Mouse (Mus musculus) 416B (cell line): ENCODE results near the gene Nup107.
"Not testable (repeated sequence)": the region's sequence is repeated elsewhere in the genome, so short reads cannot be mapped to it uniquely, and the experiment has no call there.

Experiments
- DNase-seq: peaks from one replicate; pipeline ENCODE4 v3.0.0; 2011; ENCODE audit warnings: low read depth

Nup107 gene

DNA sequence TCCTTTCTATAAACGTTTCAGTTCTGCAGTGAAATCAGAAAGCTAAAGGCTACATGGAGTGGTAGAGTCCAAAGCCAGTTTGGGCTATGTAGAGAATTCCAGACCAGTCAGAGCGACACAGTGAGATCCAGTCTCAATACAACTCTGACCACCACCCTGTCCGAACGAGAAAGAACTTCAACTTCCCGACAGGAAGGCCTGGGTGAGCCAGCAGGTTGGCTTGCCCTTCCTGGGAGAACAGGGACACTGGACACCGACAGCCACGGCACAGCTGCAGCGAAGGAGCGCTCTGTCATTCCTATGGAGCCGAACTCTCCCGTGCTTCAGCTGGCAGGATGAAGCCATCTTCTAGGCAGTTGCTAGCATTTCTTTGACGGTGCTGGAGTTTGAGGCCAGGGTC is 57.1 kb downstream of the Nup107 start:
- DNase-seq, result not testable (repeated sequence)

DNA sequence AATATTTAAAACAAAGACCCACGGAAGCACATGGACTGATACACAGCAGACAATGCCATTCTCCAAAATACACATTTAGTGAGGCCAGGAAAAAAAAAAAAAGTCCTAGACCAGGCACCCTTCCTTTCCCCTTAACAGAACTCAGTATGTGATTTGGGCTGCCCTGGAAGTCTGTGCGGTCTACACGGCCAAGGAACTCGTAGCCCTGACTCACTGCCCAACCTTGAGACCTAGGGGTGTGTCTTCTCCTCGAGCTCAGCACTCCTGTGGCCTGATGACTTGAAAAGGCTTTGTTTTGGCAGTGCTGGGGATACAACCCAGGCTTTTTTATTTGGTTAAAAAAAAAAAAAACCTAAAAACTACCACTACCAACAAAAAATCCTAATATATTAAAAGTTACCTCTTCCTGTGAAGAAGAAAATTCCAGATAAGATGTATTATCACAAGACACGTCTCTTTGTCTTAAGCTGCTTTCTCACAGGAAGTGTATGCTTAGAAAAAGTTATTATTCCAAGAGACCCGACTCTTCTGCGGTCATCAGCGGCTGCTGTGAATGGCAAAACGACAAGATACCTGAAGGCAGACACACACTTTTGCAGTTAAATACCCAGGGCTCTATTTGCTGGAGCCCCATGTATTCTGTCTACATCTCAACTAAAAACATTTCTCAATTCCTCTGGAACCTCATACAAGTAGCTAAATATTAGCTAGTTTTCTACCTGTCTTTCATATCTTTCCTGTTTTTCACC is 58.2 kb downstream of the Nup107 start:
- not testable (repeated sequence) for DNase-seq

DNA sequence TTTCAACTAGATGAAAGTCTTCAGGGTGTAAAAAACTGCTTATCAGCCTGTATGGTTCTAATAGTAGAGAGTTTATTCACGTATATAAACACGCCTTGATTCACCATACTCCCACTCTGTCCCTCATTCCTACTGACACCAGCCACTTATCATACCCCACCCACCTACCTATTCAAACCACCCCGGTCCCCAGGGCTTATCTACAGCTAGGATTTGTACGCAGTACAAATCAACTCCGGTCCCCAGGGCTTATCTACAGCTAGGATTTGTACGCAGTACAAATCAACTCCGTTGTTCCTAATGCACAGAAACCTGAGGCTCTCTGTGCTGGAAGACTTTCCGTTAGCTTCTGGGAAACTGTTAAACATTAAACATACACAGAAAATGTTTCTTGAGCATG is 58.9 kb downstream of the Nup107 start:
- not testable (repeated sequence) for DNase-seq

DNA sequence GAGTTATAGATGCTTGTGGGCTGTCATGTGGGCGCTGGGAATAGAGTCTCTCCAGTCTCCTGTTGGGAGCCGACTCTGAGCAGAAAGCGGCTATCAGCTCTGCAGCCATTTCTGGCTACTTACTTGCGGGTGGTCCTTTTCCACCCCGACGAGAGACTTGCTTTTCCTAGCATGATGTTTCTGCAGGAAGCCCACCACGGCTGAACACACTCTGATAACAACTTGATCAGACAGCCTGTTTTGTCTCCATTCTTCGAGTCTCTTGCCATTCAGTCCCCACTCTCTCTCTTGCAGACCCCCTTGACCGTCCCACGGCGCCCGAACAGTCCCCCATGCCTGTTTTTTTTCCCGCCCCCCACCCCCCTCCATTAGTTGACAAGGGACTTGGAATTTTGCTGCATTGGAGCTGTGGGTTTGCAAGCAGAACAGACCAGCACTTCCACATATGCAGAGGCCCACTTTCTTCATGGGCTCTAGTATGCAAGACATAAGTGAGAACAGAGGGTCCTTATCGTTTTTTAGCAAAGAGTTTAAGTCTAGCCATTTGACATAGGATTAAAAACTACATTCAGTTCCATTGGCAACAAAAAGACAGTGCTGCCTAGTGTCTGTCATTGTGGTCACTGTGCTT is 59.4 kb downstream of the Nup107 start:
- no peak for DNase-seq

DNA sequence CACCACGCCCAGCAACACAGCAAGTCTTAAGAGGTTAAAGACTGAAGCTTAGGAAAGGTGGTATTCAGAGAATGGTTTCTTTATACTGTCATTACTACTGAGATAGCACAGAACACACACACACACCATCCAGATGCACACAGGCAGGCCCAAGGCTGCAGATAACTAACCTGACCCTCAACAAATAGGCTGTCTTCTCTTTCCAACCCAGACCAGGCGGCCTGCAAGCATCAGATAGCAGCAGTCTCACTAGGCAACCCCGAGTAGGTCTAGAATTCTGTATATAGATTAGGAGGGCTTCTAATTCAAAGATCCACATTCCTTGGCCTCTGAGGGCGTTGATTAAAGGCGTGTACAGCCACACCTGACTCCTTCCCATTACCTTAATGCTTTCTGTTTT is 60.3 kb downstream of the Nup107 start:
- DNase-seq, result no peak

DNA sequence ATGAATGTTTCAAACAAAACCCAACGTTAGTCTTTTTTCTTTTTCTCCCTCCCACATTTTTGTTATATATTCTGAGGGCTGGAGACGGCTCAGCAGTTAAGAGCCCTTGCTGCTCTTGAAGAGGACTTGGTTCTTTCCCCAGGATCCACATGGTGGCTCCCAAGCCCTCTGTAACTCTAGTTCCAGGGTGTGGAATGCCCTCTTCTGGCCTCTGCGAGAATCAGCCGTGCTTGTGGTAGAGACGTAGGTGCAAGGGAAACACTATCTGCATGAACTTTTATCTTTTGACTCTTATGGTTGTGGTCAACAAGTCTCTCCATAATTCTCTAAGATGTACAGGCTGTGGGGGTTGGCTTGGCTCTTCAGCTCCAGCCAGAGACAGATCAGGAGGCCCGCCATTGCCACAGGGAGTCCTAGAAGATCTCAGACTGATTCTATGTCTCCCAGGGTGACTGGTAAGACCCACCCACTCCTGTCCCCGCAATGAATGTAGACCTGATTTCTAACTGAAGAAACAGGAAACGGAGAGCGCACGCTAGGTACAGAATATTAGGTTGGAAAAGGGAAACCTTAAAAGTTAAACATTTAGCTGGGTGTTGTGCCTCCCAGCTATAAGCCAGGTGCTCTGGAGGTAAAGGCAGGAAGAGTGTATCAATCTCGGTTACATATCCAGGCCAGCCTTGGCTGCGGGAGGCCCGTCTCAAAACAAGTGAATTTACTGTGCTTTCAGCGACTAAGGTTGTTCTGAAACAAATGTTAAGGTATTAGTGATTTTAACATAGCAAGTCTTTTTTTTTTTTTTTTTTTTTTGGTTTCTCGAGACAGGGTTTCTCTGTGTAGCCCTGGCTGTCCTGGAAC is 61.0 kb downstream of the Nup107 start:
- peak; percentile 89 for DNase-seq

DNA sequence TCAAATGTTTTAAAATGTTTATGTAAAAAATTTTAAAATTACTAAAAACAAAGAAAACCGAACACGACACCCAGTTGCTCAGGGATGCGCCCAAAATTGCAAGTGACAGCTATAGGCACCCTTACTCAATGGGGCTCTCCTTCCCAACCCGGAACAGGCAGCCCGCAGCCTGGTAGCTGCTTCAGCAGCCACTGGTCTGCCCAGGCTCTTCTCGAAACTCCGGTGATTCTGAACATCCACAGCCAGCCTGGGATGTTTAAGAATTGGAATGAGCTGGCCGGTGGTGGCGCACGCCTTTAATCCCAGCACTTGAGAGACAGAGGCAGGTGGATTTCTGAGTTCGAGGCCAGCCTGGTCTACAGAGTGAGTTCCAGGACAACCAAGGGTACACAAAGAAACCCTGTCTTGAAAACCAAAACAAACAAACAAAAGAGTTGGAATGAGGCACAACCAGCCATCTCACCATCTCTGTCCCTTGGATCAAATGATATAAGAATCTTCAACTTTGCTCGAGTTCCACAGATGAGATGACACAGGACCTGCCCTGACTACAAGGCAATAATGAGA is 61.8 kb downstream of the Nup107 start:
- DNase-seq, result no peak

DNA sequence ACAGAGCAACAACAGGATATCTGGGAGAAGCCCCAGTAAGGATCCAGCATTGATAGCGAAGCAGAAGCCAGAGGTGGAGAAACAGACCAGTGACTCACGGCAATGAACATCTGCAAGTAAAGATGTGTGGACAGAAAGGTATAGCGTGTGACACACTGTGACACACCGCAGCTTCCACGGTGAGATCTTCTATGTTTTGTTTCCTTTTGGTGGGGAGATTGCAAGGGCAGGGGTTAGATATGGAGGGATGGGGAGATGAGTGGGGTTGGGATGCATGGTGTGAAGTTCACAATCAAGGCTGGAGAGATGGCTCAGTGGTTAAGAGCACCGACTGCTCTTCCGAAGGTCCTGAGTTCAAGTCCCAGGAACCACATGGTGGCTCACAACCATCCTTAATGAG is 62.4 kb downstream of the Nup107 start:
- DNase-seq, result no peak

DNA sequence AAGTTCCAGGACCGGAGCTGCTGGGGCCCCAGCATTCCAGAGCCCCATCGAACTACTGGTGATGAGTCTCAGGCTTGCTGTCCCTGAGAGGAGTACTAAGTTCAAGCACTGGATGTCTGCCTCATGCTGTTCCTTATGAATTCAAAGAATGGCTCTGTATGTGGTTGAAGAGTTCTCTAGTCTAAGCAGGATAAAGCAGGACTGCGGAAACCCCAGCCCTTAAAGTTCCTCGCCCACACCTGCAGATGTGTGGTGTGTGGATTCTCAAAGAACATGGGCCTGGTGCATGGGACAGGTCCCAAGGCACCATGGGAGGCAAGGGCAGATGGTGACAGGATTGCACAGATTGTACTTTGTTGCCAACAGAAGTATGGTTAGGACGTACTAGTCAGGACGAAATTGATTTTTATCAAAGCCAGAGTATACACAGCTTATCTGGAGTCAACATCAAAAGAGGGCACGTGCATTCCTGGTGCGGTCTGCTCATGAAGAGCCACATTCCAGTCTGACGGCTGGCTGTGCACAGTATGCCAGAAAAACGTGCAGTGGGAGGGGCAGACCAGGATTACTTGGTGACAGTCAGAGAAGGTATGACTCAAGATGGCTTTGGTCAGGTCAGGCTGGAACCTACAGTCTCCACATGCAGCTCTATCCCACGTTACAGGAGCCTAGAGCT is 63.2 kb downstream of the Nup107 start:
- DNase-seq, result no peak

DNA sequence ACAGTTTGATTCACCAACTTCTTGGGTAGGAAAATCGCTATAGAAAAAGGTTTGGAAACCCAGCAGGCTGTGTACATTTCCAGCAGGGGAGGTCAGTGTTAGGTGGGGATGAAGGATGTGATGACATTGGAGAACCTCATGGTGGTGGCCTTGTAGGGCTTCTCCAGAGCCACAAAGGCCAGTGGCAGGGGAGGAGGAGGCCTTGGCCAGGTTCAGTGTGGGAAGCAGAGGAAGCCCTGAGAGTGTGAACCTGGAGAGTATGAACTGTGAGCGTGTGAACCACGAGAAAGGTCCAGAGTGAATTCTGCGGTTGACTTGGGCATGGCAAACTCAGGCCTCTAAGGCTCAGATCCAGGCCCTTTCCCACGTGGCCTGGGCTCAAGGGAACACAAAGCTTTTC is 63.9 kb downstream of the Nup107 start:
- no peak for DNase-seq

DNA sequence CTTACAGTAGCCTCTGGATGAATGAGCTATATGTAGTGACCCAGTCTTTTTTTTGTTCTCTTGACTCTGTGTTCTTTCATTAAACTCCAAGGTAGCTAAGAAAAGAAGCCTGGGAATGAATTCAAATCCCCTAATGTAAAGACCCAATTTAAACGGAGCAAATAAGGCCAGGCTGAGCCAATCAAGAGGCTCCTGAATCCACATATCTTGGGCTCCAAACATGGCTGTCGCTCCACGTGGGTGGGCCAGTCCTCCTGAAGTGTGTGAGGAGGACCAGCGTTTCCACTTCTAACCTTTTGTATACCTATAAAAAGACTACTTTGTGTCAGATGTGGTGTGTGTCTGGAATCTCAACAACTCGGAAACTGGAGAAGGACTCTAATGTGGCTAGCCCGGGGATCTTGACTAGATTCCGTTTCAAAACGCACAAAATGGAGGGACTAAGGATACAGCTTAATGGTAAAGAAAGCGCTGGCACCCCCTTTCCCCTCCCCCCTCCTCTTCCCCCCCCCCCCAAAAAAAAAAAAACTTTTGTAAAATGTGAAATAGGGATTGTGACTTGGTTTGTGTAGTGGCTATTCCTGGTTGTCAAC is 64.9 kb downstream of the Nup107 start:
- no peak for DNase-seq

DNA sequence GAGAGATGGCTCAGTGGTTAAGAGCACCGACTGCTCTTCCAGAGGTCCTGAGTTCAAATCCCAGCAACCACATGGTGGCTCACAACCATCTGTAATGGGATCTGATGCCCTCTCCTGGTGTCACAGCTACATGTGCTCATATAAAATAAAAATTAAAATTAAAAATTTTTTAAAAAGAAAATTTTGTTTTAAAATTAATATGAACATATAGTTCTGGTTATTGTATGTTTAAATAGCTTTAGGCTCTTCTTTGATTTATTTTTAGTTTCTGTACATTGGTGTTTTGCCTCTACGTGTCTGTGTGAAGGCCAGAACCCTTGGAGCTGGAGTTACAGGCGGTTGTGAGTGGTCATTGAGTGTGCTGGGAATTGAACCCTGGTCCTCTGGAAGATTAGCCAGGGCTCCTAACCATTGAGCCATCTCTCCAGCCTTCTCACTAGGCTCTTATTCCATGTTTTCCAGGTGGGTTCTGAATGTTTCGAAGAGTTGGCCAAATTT is 65.6 kb downstream of the Nup107 start:
- no peak for DNase-seq

DNA sequence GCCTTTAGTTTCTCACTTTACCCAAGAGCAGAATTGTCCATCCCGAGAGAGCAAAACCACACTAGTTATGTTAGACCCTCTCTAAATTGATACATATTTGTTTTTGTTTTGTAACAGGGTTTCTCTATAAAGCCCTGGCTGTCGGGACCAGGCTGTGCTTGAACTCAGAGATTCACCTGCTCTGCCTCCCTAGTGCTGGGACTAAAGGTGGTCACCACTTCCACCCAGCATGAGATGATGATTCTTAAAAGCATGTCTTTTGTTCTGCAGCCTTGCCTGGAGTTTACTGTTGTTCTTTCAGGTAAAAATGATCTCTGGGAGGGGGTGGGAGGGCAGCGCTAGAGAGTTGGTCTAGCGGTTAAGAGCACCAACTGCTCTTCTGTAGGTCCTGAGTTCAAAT is 66.2 kb downstream of the Nup107 start:
- DNase-seq, result no peak

DNA sequence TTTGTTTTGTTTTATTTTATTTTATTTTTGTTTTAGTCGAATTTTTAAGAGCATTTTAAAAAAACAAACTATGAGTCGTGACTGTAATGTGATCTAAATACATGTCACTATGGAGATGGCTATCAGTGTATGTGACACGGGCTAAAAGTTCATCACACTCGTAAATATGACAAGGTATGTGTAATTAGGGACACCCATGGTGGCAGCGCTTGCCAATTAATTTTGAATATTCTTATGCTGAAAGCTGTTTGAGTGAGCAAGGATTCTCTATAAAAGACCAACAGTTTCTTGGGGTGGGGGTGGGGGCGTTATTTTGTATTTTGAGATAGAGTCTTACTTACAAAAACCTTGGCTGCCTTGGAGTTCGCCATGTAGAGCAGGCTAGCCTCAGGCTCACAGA is 66.8 kb downstream of the Nup107 start:
- no peak for DNase-seq

DNA sequence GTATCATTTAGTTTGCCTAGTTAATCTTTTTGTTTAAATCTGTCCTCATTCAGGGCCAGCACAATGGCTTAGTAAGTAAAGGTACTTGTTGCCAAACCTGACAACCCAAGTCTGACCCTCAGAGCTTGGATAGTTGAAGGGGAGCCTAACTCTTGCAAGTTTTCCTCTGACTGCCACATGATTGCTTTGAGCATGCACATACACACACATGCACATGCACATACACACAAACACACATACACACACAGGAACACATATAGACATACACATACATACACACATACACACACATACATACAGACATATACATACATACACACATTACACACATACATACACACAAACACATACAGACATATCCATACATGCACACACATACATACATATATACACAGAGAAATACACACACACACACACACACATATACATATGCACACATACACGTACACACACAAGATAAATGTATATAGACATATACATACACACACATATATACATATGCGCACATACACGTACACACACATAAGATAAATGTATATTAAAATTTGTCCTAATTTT is 67.6 kb downstream of the Nup107 start:
- no peak for DNase-seq

DNA sequence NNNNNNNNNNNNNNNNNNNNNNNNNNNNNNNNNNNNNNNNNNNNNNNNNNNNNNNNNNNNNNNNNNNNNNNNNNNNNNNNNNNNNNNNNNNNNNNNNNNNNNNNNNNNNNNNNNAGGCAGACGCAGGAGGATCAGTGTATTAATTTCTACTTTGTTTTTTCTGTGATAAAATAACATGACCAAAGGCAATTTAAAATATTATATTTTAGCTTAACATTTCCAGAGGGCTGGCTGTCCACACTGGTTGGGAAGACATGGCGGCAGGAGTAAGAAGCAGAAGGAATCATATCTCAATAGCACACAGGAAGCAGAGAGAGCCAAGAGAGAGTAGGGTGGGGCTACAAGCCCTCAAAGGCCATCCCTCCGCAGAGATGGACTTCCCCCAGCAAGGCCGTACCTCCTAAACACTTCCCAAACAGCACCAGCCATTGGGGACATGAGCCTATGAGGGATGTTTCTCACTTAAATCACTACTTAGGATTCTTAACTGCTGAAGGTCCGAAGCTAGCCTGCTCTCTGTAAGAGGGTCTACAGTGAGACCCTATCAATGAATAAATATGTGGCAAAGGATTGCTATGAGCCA is 68.3 kb downstream of the Nup107 start:
- no peak for DNase-seq

DNA sequence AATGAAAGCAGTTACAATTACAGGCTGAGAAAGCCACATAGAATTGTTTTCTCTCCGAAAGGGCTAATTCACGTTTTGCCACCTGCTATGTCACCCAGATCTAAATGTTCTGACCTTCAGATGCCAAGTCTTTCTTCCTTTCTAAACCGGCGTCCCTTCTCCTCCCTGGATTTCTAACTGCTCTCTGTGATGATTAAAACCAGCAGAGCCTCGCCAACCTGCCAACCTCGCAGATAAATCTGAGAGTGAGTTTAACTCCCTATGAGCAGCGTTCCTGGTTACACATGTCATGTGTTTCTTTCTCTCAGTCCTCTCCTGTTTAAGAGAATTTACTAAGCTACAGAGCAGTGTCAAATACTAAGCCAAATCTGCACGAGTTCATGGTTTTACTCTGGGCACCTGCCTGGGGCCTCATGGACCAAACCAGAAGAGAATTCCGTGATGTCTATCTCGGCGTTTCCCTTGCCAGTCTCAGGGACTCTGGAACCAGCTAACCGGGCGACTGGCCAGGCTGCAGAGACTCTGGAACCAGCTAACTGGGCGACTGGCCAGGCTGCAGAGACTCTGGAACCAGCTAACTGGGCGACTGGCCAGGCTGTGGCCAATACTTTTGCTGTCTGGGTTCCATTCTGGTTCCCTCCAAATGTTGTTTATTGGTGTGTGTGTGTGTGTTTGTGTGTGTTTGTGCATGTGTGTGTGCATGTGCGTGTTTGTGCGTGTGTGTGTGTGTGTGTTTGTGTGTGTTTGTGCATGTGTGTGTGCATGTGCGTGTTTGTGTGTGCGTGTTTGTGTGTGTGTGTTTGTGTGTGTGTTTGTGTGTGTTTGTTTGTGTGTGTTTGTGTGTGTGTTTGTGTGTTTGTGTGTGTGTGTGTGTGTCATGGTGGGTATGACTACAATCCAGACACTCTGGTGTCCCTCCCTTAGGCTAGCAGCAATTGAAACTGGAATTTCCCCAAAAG is 74.1 kb downstream of the Nup107 start:
- no peak for DNase-seq

DNA sequence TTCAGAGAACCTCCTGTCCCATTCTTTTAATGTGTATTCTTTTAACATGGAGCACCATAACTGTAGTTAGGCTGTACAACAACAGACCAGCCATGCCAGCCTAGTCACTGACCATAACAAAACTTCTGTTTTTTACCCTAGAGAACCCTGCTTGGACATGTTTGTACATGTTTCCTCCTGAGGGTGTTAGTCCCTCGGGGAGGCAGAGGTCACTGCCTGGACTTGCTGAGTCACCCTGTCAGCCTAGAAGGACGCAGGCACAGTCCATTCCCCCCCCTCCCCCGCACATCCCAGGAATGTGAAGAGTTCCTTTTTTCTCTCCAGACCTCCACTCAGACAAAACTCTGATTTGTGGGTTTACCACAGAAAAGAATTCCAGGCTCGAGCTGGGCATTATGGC is 74.9 kb downstream of the Nup107 start:
- DNase-seq, result peak; percentile 84

DNA sequence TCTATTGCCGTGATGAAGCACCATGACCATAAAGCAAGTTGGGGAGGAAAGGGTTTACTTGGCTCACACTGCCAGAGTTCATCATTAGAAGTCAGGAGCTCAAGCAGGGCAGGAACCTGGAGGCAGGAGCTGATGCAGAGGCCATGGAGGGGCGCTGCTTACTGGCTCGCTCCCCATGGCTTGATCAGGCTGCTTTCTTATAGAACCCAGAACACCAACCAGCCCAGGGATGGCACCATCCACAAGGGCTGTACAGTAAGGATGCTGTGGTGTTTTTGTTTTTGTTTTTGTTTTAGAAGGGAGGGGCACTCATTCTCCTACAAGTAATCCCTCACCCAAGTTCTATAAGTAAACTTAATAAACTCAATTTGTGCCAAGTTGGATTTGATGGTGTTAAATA is 75.8 kb downstream of the Nup107 start:
- no peak for DNase-seq

DNA sequence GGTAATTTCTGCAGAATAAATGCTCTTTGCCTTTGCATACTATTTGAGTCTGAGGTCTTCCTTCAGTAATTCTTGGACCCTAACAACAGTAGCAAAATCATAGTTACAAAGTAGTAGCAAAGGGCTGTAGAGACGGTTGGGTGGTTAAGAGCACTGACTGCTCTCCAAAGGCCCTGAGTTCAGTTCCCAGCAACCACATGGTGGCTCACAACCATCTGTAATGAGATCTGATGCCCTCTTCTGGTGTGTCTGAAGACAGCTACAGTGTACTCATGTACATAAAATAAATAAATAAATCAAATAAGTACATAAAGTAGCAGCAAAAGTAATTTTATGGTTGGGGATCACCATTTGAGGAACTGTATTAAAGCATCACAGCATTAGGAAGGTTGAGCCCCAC is 76.9 kb downstream of the Nup107 start:
- DNase-seq, result not testable (repeated sequence)
